In the genomic region with DNA sequence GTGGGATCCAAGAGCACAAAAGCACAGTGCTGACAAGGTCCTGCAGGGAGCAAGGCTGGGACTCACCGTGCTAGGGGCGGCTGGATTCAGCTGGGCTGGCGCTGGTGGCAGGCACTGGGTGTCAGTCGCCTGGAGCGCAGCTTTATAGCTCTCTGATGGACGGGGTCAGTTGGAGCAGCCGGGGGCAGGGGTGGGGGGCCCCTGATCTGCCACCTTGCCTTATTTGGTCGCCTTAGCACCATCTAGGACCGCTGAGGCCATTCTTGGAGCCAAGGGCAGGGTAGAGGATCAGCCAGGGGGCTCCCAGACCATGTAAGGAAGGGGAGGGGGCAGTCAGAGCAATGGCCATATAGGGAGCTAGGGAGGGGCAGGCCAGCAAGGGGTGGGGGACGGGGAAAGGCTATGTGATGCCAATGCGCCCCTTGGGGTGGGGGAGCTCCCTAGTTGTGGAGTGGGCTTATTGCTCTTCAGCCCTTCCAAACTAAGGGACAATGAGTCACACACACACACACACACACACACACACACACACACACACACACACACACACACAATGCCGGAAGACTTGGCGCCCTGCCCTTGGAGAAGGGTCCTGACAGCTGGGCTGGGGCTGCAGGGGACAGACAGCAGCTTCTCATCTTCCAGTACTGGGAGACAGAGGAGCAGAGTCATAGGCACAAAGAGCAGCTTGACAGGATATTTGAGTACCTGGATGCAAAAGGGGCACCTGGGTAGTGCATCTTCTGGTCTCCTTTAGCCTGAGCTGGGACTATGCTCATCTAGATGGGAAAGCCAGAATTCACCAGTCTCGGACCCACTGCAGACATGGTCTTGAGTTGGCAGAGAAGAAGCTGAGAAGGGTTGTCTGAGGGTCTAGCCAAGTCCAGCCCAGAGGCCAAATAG, we compare ENCODE assay signal across 8 mouse cellular contexts. TPM values are rescaled to one million over a fixed set of nuclear protein-coding genes. Genes with fewer than 3 reads are reported as not detected.
DNase-seq lines count a peak whose midpoint lies in the region; ATAC-seq and TF ChIP-seq lines count a peak whose summit lies in the region.

A gene (minus strand): TSS at position 853 of the 903 bp plus-strand sequence.

- 20% methylated on average over 14 of the region's 14 CpGs for WGBS in lung, postnatal 0 days
- 28% methylated on average over 14 of the region's 14 CpGs for whole genome bisulfite sequencing in intestine, embryonic 14.5 days
- WGBS in neural tube, embryonic 15.5 days = 30% methylated on average over 14 of the region's 14 CpGs

- no peak for TF ChIP-seq EP300 in lung, postnatal 0 days (IDR thresholded peaks at IDR 0.05)

- H3K4me1 ChIP-seq in lung, postnatal 0 days (ENCODE audit: insufficient read depth, low read depth, low read length) = no peaks in the 10 kb centered on the region
- H3K4me1 ChIP-seq in intestine, embryonic 14.5 days (replicated peaks; ENCODE audit: control insufficient read depth, insufficient read depth, low read length) = no peaks in the 10 kb centered on the region
- no peaks in the 10 kb centered on the region for H3K4me1 ChIP-seq in neural tube, embryonic 15.5 days

- H3K27ac ChIP-seq in lung, postnatal 0 days (ENCODE audit: low read length) = no peak within 1 kb of the TSS
- H3K27ac ChIP-seq in intestine, embryonic 14.5 days (ENCODE audit: low read depth) = no peak within 1 kb of the TSS
- H3K27ac ChIP-seq in neural tube, embryonic 15.5 days (replicated peaks) = no peak within 1 kb of the TSS

- H3K4me3 ChIP-seq in lung, postnatal 0 days (ENCODE audit: low read depth, low read length) = peak within 1 kb of the TSS; percentile 8; the same call in 1 of the 2 replicates
- H3K4me3 ChIP-seq in intestine, embryonic 14.5 days (ENCODE audit: low read depth, low read length) = no peak within 1 kb of the TSS
- no peak within 1 kb of the TSS for H3K4me3 ChIP-seq in neural tube, embryonic 15.5 days (replicated peaks)

- H3K9ac ChIP-seq in lung, postnatal 0 days (replicated peaks; ENCODE audit: low read depth) = peak within 1 kb of the TSS; percentile 12; the same call in 1 of the 2 replicates
- no peak within 1 kb of the TSS for H3K9ac ChIP-seq in intestine, embryonic 14.5 days (ENCODE audit: low read length)
- H3K9ac ChIP-seq in neural tube, embryonic 15.5 days (replicated peaks) = no peak within 1 kb of the TSS

- no peaks in the 10 kb centered on the region for H3K36me3 ChIP-seq in lung, postnatal 0 days (ENCODE audit: insufficient read depth, low read length)
- H3K36me3 ChIP-seq in intestine, embryonic 14.5 days (ENCODE audit: control insufficient read depth, insufficient read depth, low read length) = no peaks in the 10 kb centered on the region
- H3K36me3 ChIP-seq in neural tube, embryonic 15.5 days = no peaks in the 10 kb centered on the region

- H3K4me2 ChIP-seq in lung, postnatal 0 days (replicated peaks; ENCODE audit: low read depth, low read length) = peak within 1 kb of the TSS; percentile 50
- H3K4me2 ChIP-seq in intestine, embryonic 14.5 days (ENCODE audit: low read length) = peak within 1 kb of the TSS; percentile 37
- H3K4me2 ChIP-seq in neural tube, embryonic 15.5 days = peak within 1 kb of the TSS; percentile 25

- ATAC-seq in lung, postnatal 0 days = peak; percentile 27
- ATAC-seq in intestine, embryonic 14.5 days (replicated peaks; ENCODE audit: low FRiP score, low TSS enrichment, low read depth) = 0 out of 2 replicates have a peak, but pooled peaks have one; percentile 36
- ATAC-seq in neural tube, embryonic 15.5 days (ENCODE audit: low FRiP score) = peak; percentile 50; the same call in 1 of the 2 replicates

- DNase-seq in lung, postnatal 0 days (ENCODE audit: low spot score) = no peak
- DNase-seq in lung, adult 18-20 months = no peak
- DNase-seq in gastrocnemius, postnatal 4 days (ENCODE audit: low spot score in 2 of 2) = peak; percentile 23 to 49
- DNase-seq in intestine, embryonic 14.5 days (ENCODE audit: low spot score) = no peak
- DNase-seq in right cerebral cortex, adult 18-20 months = no peak
- DNase-seq in thymus, postnatal 36 days = no peak
- DNase-seq in testis, postnatal 10 days (ENCODE audit: low spot score) = no peak

- no peaks in the 10 kb centered on the region for H3K27me3 ChIP-seq in lung, postnatal 0 days (replicated peaks; ENCODE audit: insufficient read depth, low read length)
- H3K27me3 ChIP-seq in intestine, embryonic 14.5 days (replicated peaks; ENCODE audit: control insufficient read depth, insufficient read depth, low read length) = no peaks in the 10 kb centered on the region
- no peaks in the 10 kb centered on the region for H3K27me3 ChIP-seq in neural tube, embryonic 15.5 days (replicated peaks)

- TF ChIP-seq CTCF in lung, postnatal 0 days (IDR thresholded peaks at IDR 0.05) = no peak

- no peaks in the 10 kb centered on the region for H3K9me3 ChIP-seq in lung, postnatal 0 days (ENCODE audit: low read length)
- no peaks in the 10 kb centered on the region for H3K9me3 ChIP-seq in intestine, embryonic 14.5 days (ENCODE audit: control insufficient read depth, low read length)
- no peaks in the 10 kb centered on the region for H3K9me3 ChIP-seq in neural tube, embryonic 15.5 days (replicated peaks)

RNA-seq across cellular contexts. Expression of the gene that starts here (rescaled TPM):
- polyA plus RNA-seq in lung, postnatal 0 days (2015; fragmentation: Nextera tagmentation; extraction: Ambion mirVana) = 170 and 194 TPM in 2 replicates
- 1,000 to 10,000 TPM; 1,701 to 2,460 TPM for total RNA-seq in gastrocnemius, postnatal 4 days (2021)
- 36.1 and 39.6 TPM in 2 replicates for polyA plus RNA-seq in intestine, embryonic 14.5 days (2014; fragmentation: Nextera tagmentation; extraction: Ambion mirVana)
- polyA plus RNA-seq in neural tube, embryonic 15.5 days (2015; fragmentation: Nextera tagmentation; extraction: Ambion mirVana) = 64.3 and 90.0 TPM in 2 replicates

Comparison
In these comparisons a context has a peak if more than half of its experiments do, and no peak if none do; other contexts are left out.
1. DNase-seq: peak in gastrocnemius, postnatal 4 days (2 of 2); none in lung, postnatal 0 days (single experiment), lung, adult 18-20 months (0 of 2), intestine, embryonic 14.5 days (single experiment), right cerebral cortex, adult 18-20 months (single experiment), thymus, postnatal 36 days (0 of 2) and testis, postnatal 10 days (single experiment).
2. Peak in every context shown above with its lines, with median percentiles within 50 percentile points of each other: ATAC-seq and H3K4me2 ChIP-seq.